Mouse (Mus musculus): ENCODE data around the gene Nmur1.
A peak's percentile ranks its signal among the peaks of the same experiment; 100 is the strongest.

Gene Nmur1

GRCm38 (mm10) chr1:86440887-86441723, 15.1 kb upstream of the Nmur1 start:
- peak; percentile 86 for DNase-seq (ENCODE audit: extremely low spot score)

GRCm38 (mm10) chr1:86440171-86440886, 14.3 kb upstream of the Nmur1 start:
- peak; percentile 94 for DNase-seq (ENCODE audit: extremely low spot score)

GRCm38 (mm10) chr1:86439487-86440170, 13.6 kb upstream of the Nmur1 start:
- no peak for DNase-seq (ENCODE audit: extremely low spot score)

- DNase-seq (ENCODE audit: extremely low spot score) = no peak
Observed at GRCm38 (mm10) chr1:86438501-86438900, 12.5 kb upstream of the Nmur1 start.

- no peak for DNase-seq (ENCODE audit: extremely low spot score)
Observed at GRCm38 (mm10) chr1:86438014-86438319, 11.9 kb upstream of the Nmur1 start.

- DNase-seq (ENCODE audit: extremely low spot score) = no peak
Observed at GRCm38 (mm10) chr1:86437219-86438013, 11.4 kb upstream of the Nmur1 start.

GRCm38 (mm10) chr1:86435302-86435821, 9.3 kb upstream of the Nmur1 start:
- DNase-seq (ENCODE audit: extremely low spot score) = peak; percentile 52

GRCm38 (mm10) chr1:86434439-86435201, 8.6 kb upstream of the Nmur1 start:
- DNase-seq (ENCODE audit: extremely low spot score) = peak; percentile 100

GRCm38 (mm10) chr1:86434001-86434400, 8.0 kb upstream of the Nmur1 start:
- DNase-seq (ENCODE audit: extremely low spot score) = no peak

- no peak for DNase-seq (ENCODE audit: extremely low spot score)
Observed at GRCm38 (mm10) chr1:86433359-86433758, 7.3 kb upstream of the Nmur1 start.

GRCm38 (mm10) chr1:86432778-86433177, 6.8 kb upstream of the Nmur1 start:
- no peak for DNase-seq (ENCODE audit: extremely low spot score)

- peak; percentile 66 for DNase-seq (ENCODE audit: extremely low spot score)
Observed at GRCm38 (mm10) chr1:86430056-86430455, 4.0 kb upstream of the Nmur1 start.

GRCm38 (mm10) chr1:86424835-86425547, 1.0 kb downstream of the Nmur1 start:
- peak; percentile 44 for DNase-seq (ENCODE audit: extremely low spot score)

- DNase-seq (ENCODE audit: extremely low spot score) = no peak
Observed at GRCm38 (mm10) chr1:86424336-86424735, 1.7 kb downstream of the Nmur1 start.

GRCm38 (mm10) chr1:86423879-86424278, 2.1 kb downstream of the Nmur1 start:
- no peak for DNase-seq (ENCODE audit: extremely low spot score)

- no peak for DNase-seq (ENCODE audit: extremely low spot score)
Observed at GRCm38 (mm10) chr1:86421007-86421406, 5.0 kb downstream of the Nmur1 start.

- no peak for DNase-seq (ENCODE audit: extremely low spot score)
Observed at GRCm38 (mm10) chr1:86416321-86416720, 9.7 kb downstream of the Nmur1 start.

GRCm38 (mm10) chr1:86415612-86416184, 10.3 kb downstream of the Nmur1 start:
- DNase-seq (ENCODE audit: extremely low spot score) = no peak

GRCm38 (mm10) chr1:86415144-86415543, 10.9 kb downstream of the Nmur1 start:
- no peak for DNase-seq (ENCODE audit: extremely low spot score)

- no peak for DNase-seq (ENCODE audit: extremely low spot score)
Observed at GRCm38 (mm10) chr1:86414715-86415114, 11.3 kb downstream of the Nmur1 start.

All from embryo, embryonic 9.5 days (tissue).